Mouse (Mus musculus) stomach, postnatal 0 days (tissue): ENCODE data around the gene Ces1g. TPM values are rescaled to one million over a fixed set of nuclear protein-coding genes. Genes with fewer than 3 reads are reported as not detected.

Experiments
- ATAC-seq: fragments of 200-750 bp; cut with Nextera tagmentation; 2 replicates; pipeline ENCODE4 v1.8.0; 2017; ENCODE audit not compliant: low FRiP score, low TSS enrichment
- DNase-seq: peaks from one replicate; pipeline ENCODE4 v3.0.0-alpha.2; 2016; ENCODE audit warnings: low spot score
- H3K27ac ChIP-seq: fragments of 300-500 bp; sonication (generic); replicated peaks from 2 replicates; pipeline ENCODE4 v1.5.1; 2014; ENCODE audit warnings: mild to moderate bottlenecking, control low read depth
- H3K27me3 ChIP-seq: fragments of 300-500 bp; sonication (generic); 2 replicates; pipeline ENCODE4 v1.6.1; 2014; ENCODE audit warnings: low read length; ENCODE audit not compliant: control insufficient read depth, insufficient read depth
- H3K36me3 ChIP-seq: fragments of 300-500 bp; sonication (generic); 2 replicates; pipeline ENCODE4 v1.6.1; 2014; ENCODE audit warnings: low read length, mixed read lengths; ENCODE audit not compliant: control insufficient read depth, insufficient read depth
- H3K4me1 ChIP-seq: fragments of 300-500 bp; sonication (generic); replicated peaks from 2 replicates; pipeline ENCODE4 v1.6.1; 2014; ENCODE audit warnings: antibody characterized with exemption; ENCODE audit not compliant: control insufficient read depth, insufficient read depth
- H3K4me2 ChIP-seq: fragments of 300-500 bp; sonication (generic); replicated peaks from 2 replicates; pipeline ENCODE4 v1.6.1; 2014; ENCODE audit warnings: low read depth, mild to moderate bottlenecking, control low read depth, moderate library complexity
- H3K4me3 ChIP-seq: fragments of 300-500 bp; sonication (generic); 2 replicates; pipeline ENCODE4 v1.5.1; 2014; ENCODE audit warnings: low read depth, low read length, control low read depth
- H3K9ac ChIP-seq: fragments of 300-500 bp; sonication (generic); 2 replicates; pipeline ENCODE4 v1.6.1; 2014; ENCODE audit warnings: mild to moderate bottlenecking, low read length, control low read depth, mixed read lengths
- H3K9me3 ChIP-seq: fragments of 300-500 bp; sonication (generic); 2 replicates; pipeline ENCODE4 v1.6.1; 2016; ENCODE audit warnings: low read length; ENCODE audit not compliant: control insufficient read depth
- CTCF ChIP-seq: IDR thresholded peaks from 2 replicates; pipeline ENCODE4 v1.5.1; 2016; ENCODE audit warnings: antibody characterized with exemption, low read depth, mild to moderate bottlenecking, moderate library complexity
- EP300 ChIP-seq: optimal IDR thresholded peaks from 2 replicates; pipeline ENCODE3; 2016; ENCODE audit warnings: antibody characterized with exemption
- WGBS: fragments of 180-500 bp; shearing (Covaris S2); extraction: QIAGEN DNeasy Blood & Tissue Kit; methylation state at CpG from one replicate; pipeline ENCODE4 v1.1.7; 2014; 5-methylcytosine and 5-hydroxymethylcytosine counted together
- polyA plus RNA-seq: library from polyadenylated mRNA; unstranded; fragments of >200 nt; fragmentation: Nextera tagmentation; extraction: Ambion mirVana; gene quantifications from 2 replicates; pipeline ENCODE4 v1.2.1, GENCODE M21; 2015

Ces1g gene
- 0.05 and 0.13 TPM in 2 replicates for polyA plus RNA-seq

DNA sequence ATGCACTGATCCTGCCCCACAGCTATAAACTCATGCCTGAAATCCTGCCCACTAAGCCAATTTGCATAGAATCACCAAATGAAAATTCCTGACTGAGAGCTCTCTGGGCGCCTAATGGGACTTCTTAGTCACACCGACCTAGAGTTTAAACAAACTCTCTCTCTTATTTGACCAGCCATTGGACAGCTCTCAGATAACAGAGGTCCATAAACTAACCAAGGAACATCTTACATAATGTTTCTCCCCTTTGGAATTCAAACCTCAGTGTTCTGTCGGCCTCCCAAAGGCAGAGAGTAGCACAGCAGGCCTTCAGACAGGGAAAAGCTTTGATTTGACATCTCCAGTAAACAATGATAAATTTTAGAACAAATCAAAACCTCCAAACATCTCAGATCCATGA is at the start of gene Ces1g:
Gene Ces1g, minus strand, starts transcription at position 102 of the 400 bp plus-strand sequence.
- H3K36me3 ChIP-seq, result no peaks in the 10 kb centered on the region
- H3K4me2 ChIP-seq, result no peak within 1 kb of the TSS
- H3K27ac ChIP-seq, result no peak within 1 kb of the TSS
- no peaks in the 10 kb centered on the region for H3K4me1 ChIP-seq
- no peaks in the 10 kb centered on the region for H3K27me3 ChIP-seq
- no peak within 1 kb of the TSS for H3K9ac ChIP-seq
- DNase-seq, result no peak
- no peak within 1 kb of the TSS for H3K4me3 ChIP-seq
- no peaks in the 10 kb centered on the region for H3K9me3 ChIP-seq
- no peak for TF ChIP-seq CTCF
- TF ChIP-seq EP300, result no peak
- ATAC-seq, result no peak
- 35% methylated on average over 3 of the region's 3 CpGs for WGBS

GRCm38 (mm10) chr8:93379625-93380024 is 42.5 kb upstream of the Ces1g start, which contains the start of gene Ces1h:
TSS of gene Ces1h (minus strand) at chr8:93379725.
- Histone ChIP-seq H3K27ac (no peak within 1 kb of the TSS), H3K4me1 (no peaks in the 10 kb centered on the region), H3K9me3 (no peaks in the 10 kb centered on the region), H3K9ac (no peak within 1 kb of the TSS), H3K36me3 (no peaks in the 10 kb centered on the region), H3K4me3 (no peak within 1 kb of the TSS), H3K4me2 (no peak within 1 kb of the TSS), H3K27me3 (no peaks in the 10 kb centered on the region)
- WGBS, result 73% methylated on average over 4 of the region's 4 CpGs
- ATAC-seq (no peak), DNase-seq (no peak)
- no peak for TF ChIP-seq CTCF

GRCm38 (mm10) chr8:93369481-93369880 is 32.4 kb upstream of the Ces1g start:
- no peak for ATAC-seq
- no peak overlapping the region for H3K27ac ChIP-seq
- H3K9ac ChIP-seq, result no peak overlapping the region
- H3K9me3 ChIP-seq, result no peaks in the 10 kb centered on the region
- TF ChIP-seq EP300 (no peak), CTCF (no peak)
- H3K36me3 ChIP-seq, result no peaks in the 10 kb centered on the region
- WGBS, result 39% methylated on average over 2 of the region's 2 CpGs
- no peak overlapping the region for H3K4me3 ChIP-seq
- no peaks in the 10 kb centered on the region for H3K27me3 ChIP-seq
- no peak overlapping the region for H3K4me2 ChIP-seq
- no peak for DNase-seq
- no peaks in the 10 kb centered on the region for H3K4me1 ChIP-seq

DNA sequence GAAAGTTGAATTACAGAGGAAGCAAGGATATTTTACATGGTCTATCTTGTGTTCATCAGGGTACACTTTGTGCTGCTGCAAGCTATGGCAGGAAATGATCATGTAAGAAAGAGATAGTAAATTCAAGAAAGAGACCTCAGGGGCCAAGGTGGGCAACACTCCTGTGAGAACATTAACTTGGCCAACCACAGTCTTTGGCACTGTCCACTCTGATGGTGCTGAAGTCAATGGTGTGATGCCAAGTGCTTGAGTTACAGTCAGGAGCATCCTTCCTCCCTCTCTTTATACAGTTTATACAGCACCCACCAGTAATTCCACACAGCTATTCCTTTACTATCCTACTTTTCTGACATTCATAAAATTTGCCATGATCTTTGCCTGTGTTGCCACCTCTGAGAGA is 23.0 kb upstream of the Ces1g start:
- no peaks in the 10 kb centered on the region for H3K36me3 ChIP-seq
- H3K9me3 ChIP-seq, result no peaks in the 10 kb centered on the region
- H3K4me2 ChIP-seq, result no peak overlapping the region
- H3K27me3 ChIP-seq, result no peaks in the 10 kb centered on the region
- H3K27ac ChIP-seq, result no peak overlapping the region
- no peak for TF ChIP-seq CTCF
- TF ChIP-seq EP300, result no peak
- H3K4me3 ChIP-seq, result no peak overlapping the region
- DNase-seq (peak; percentile 16), ATAC-seq (no peak)
- no peaks in the 10 kb centered on the region for H3K4me1 ChIP-seq
- H3K9ac ChIP-seq, result no peak overlapping the region

DNA sequence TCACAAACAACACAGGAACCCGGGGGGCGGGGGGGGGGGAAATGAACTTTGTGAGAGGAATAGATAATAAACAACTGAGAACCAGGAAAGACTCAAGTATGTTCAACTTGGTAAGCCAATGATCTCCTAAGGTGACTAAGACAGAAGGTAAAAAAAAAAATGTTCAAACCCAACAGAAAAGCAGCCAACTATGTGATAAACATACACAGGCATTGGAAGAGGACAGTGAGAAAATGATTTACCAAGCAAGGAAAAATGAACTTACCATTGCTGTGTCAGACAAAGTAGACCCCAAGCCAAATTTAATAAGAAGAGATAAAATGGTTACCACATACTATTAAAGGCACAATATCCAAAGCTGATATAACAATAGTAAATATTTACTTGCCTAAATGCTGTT is 2.4 kb upstream of the Ces1g start:
- Histone ChIP-seq H3K4me1 (no peaks in the 10 kb centered on the region), H3K9ac (no peak overlapping the region), H3K9me3 (no peaks in the 10 kb centered on the region), H3K4me2 (no peak overlapping the region), H3K27me3 (no peaks in the 10 kb centered on the region), H3K36me3 (no peaks in the 10 kb centered on the region), H3K4me3 (no peak overlapping the region), H3K27ac (no peak overlapping the region)
- ATAC-seq (no peak), DNase-seq (no peak)
- no peak for TF ChIP-seq EP300
- TF ChIP-seq CTCF, result no peak
- WGBS, result 75% methylated on average over 2 of the region's 2 CpGs

DNA sequence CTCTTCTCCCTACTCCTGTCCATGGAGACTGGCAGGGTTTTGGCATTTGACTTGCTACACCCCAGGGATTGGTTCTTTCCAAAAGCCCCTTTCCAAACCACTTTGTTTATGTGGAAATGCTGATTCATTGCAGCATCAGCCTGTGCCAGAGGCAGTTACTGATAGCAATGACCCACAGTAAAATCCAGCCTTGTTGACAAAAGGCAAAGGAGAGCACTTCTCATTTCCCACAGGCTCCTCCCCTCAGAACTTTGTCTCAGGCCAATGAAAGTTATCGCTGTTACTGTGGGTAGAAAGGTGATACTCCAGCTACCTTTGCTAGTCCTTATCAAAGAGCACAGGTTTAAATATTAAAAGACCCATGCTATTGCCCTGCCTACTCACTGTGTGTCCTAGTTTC is 4.4 kb downstream of the Ces1g start:
- no peak for TF ChIP-seq EP300
- TF ChIP-seq CTCF, result no peak
- Histone ChIP-seq H3K4me3 (no peak overlapping the region), H3K27me3 (no peaks in the 10 kb centered on the region), H3K27ac (peak overlapping the region; percentile 58), H3K9me3 (no peaks in the 10 kb centered on the region), H3K4me1 (no peaks in the 10 kb centered on the region), H3K4me2 (no peak overlapping the region), H3K9ac (no peak overlapping the region), H3K36me3 (no peaks in the 10 kb centered on the region)
- ATAC-seq (peak; percentile 93), DNase-seq (peak; percentile 70)
- WGBS, result 32% methylated on average over 1 of the region's 1 CpGs
